Mouse (Mus musculus) CH12.LX (cell line): ENCODE measurements around the gene Sptbn4. TPM values are rescaled to one million over a fixed set of nuclear protein-coding genes. Genes with fewer than 3 reads are reported as not detected.

Experiments
- DNase-seq: peaks from one replicate; pipeline ENCODE4 v3.0.0-alpha.2; 2013; ENCODE audit errors: extremely low read depth
- H3K27ac ChIP-seq: 2 replicates; pipeline ENCODE4 v1.5.1; 2012; ENCODE audit warnings: low read depth, mild to moderate bottlenecking, control low read depth, moderate library complexity; ENCODE audit not compliant: insufficient read depth
- H3K27me3 ChIP-seq: replicated peaks from 2 replicates; pipeline ENCODE3; 2012; ENCODE audit warnings: inconsistent platforms
- H3K36me3 ChIP-seq, 2 experiments: replicated peaks in 1 of 2; 2 replicates each; pipeline versions ENCODE3 to v1.6.1; 2012; ENCODE audit warnings: inconsistent platforms in 1 of 2, low read length in 1 of 2, mild to moderate bottlenecking in 1 of 2, mixed read lengths in 1 of 2, moderate library complexity in 1 of 2; ENCODE audit not compliant: control insufficient read depth in 1 of 2, insufficient read depth in 1 of 2
- H3K4me1 ChIP-seq, 2 experiments: 2 replicates each; pipeline ENCODE4 v1.6.1; 2012; ENCODE audit warnings: inconsistent platforms in 1 of 2, moderate library complexity in 1 of 2; ENCODE audit not compliant: insufficient read depth in 2 of 2, control insufficient read depth in 1 of 2
- H3K4me2 ChIP-seq: 2 replicates; pipeline ENCODE4 v1.6.1; 2012; ENCODE audit warnings: low read depth, mild to moderate bottlenecking, control low read depth; ENCODE audit not compliant: poor library complexity, insufficient read depth, severe bottlenecking
- H3K4me3 ChIP-seq, 3 experiments: fragments of 150-350 bp in 1 of 3; sonication (generic) in 1 of 3; replicated peaks in 1 of 3; 2 replicates each; pipeline versions ENCODE3 to v1.5.1; 2011 to 2012; ENCODE audit warnings: low read depth in 2 of 3, low read length in 2 of 3, mild to moderate bottlenecking in 2 of 3, moderate library complexity in 2 of 3, control low read depth in 1 of 3, improper control_type of control experiment in 1 of 3, inconsistent platforms in 1 of 3, mixed read lengths in 1 of 3; ENCODE audit not compliant: poor library complexity in 1 of 3
- H3K79me2 ChIP-seq: replicated peaks from 2 replicates; pipeline ENCODE4 v1.6.1; 2012; ENCODE audit warnings: mild to moderate bottlenecking, moderate library complexity; ENCODE audit not compliant: control insufficient read depth, poor library complexity, insufficient read depth, severe bottlenecking; ENCODE audit errors: extremely low read depth
- H3K9ac ChIP-seq: 2 replicates; pipeline ENCODE4 v1.6.1; 2012; ENCODE audit warnings: low read depth, mild to moderate bottlenecking, control low read depth, moderate library complexity; ENCODE audit not compliant: insufficient read depth
- H3K9me3 ChIP-seq: replicated peaks from 2 replicates; pipeline ENCODE3; 2012; ENCODE audit warnings: low read length, inconsistent platforms, mixed read lengths
- BHLHE40 ChIP-seq: IDR thresholded peaks from 2 replicates; pipeline ENCODE4 v1.6.1; 2011; ENCODE audit warnings: mild to moderate bottlenecking, low read depth, low read length, improper control_type of control experiment
- CHD1 ChIP-seq: IDR thresholded peaks from 2 replicates; pipeline ENCODE4 v1.6.1; 2012; ENCODE audit warnings: low read depth, low read length, improper control_type of control experiment, inconsistent platforms
- CHD2 ChIP-seq: IDR thresholded peaks from 2 replicates; pipeline ENCODE4 v1.6.1; 2011; ENCODE audit warnings: low read length, improper control_type of control experiment
- CTCF ChIP-seq, 2 experiments: IDR thresholded peaks in 1 of 2; conservative IDR thresholded peaks in 1 of 2; 2 replicates each; pipeline ENCODE4 v1.5.1; 2011 to 2012; ENCODE audit warnings: low read depth in 2 of 2, low read length in 2 of 2, improper control_type of control experiment in 1 of 2, inconsistent platforms in 1 of 2, mild to moderate bottlenecking in 1 of 2, moderate library complexity in 1 of 2
- E2F4 ChIP-seq: IDR thresholded peaks from 2 replicates; pipeline ENCODE4 v1.6.1; 2011; ENCODE audit warnings: low read depth, low read length, improper control_type of control experiment; ENCODE audit not compliant: insufficient replicate concordance
- EP300 ChIP-seq: IDR thresholded peaks from 2 replicates; pipeline ENCODE4 v1.6.1; 2011; ENCODE audit warnings: low read length, improper control_type of control experiment
- ETS1 ChIP-seq: conservative IDR thresholded peaks from 2 replicates; pipeline ENCODE4 v1.6.1; 2012; ENCODE audit warnings: low read depth, mild to moderate bottlenecking, inconsistent platforms, low read length, improper control_type of control experiment, moderate library complexity
- GABPA ChIP-seq: IDR thresholded peaks from 2 replicates; pipeline ENCODE4 v1.6.1; 2012; ENCODE audit warnings: low read depth, low read length, improper control_type of control experiment, inconsistent platforms; ENCODE audit not compliant: insufficient replicate concordance
- HCFC1 ChIP-seq: IDR thresholded peaks from 2 replicates; pipeline ENCODE4 v1.6.1; 2012; ENCODE audit warnings: low read depth, mild to moderate bottlenecking, inconsistent platforms, low read length, improper control_type of control experiment
- JUND ChIP-seq: conservative IDR thresholded peaks from 2 replicates; pipeline ENCODE4 v1.6.1; 2011; ENCODE audit warnings: low read depth, low read length, improper control_type of control experiment
- MAX ChIP-seq: IDR thresholded peaks from 2 replicates; pipeline ENCODE4 v1.6.1; 2011; ENCODE audit warnings: low read length, improper control_type of control experiment
- MEF2A ChIP-seq: IDR thresholded peaks from 2 replicates; pipeline ENCODE4 v1.6.1; 2014; ENCODE audit warnings: low read depth, mild to moderate bottlenecking, inconsistent platforms, low read length, improper control_type of control experiment, borderline replicate concordance
- MYC ChIP-seq: IDR thresholded peaks from 2 replicates; pipeline ENCODE4 v1.6.1; 2011; ENCODE audit warnings: low read depth, mild to moderate bottlenecking, improper control_type of control experiment, low read length
- NELFE ChIP-seq: IDR thresholded peaks from 2 replicates; pipeline ENCODE4 v1.6.1; 2011; ENCODE audit warnings: low read depth, low read length, improper control_type of control experiment
- PAX5 ChIP-seq: IDR thresholded peaks from 2 replicates; pipeline ENCODE4 v1.6.1; 2012; ENCODE audit warnings: low read length, inconsistent platforms, mixed read lengths
- POLR2A ChIP-seq: IDR thresholded peaks from 2 replicates; pipeline ENCODE4 v1.6.1; 2011; ENCODE audit warnings: low read depth, mild to moderate bottlenecking, improper control_type of control experiment, low read length
- POLR2AphosphoS2 ChIP-seq: IDR thresholded peaks from 2 replicates; pipeline ENCODE4 v1.6.1; 2011; ENCODE audit warnings: low read depth, low read length, improper control_type of control experiment
- RCOR1 ChIP-seq: conservative IDR thresholded peaks from 2 replicates; pipeline ENCODE4 v1.6.1; 2012; ENCODE audit warnings: low read depth, mild to moderate bottlenecking, inconsistent platforms, low read length, improper control_type of control experiment
- SIN3A ChIP-seq: IDR thresholded peaks from 2 replicates; pipeline ENCODE4 v1.6.1; 2012; ENCODE audit warnings: low read length, improper control_type of control experiment, inconsistent platforms
- UBTF ChIP-seq: IDR thresholded peaks from 2 replicates; pipeline ENCODE4 v1.6.1; 2012; ENCODE audit warnings: low read depth, mild to moderate bottlenecking, inconsistent platforms, low read length, improper control_type of control experiment, moderate library complexity
- USF2 ChIP-seq: conservative IDR thresholded peaks from 2 replicates; pipeline ENCODE4 v1.6.1; 2011; ENCODE audit warnings: low read depth, low read length, improper control_type of control experiment
- ZMIZ1 ChIP-seq: IDR thresholded peaks from 2 replicates; pipeline ENCODE4 v1.6.1; 2012; ENCODE audit warnings: low read depth, mild to moderate bottlenecking, inconsistent platforms, low read length, improper control_type of control experiment
- ZNF384 ChIP-seq: IDR thresholded peaks from 2 replicates; pipeline ENCODE4 v1.6.1; 2012; ENCODE audit warnings: low read depth, low read length, improper control_type of control experiment, inconsistent platforms
- dilution Hi-C: fragments of 300-500 bp; cut with MboI; formaldehyde crosslinking; loops from 2 replicates; pipeline ENCODE4 v1.14.3; 2020; ENCODE audit warnings: low sequenced_read_pairs; ENCODE audit not compliant: extremely low pct_unique_long_range_greater_than_20kb, extremely low pct_ligation_motif_present
- in situ Hi-C: fragments of 300-500 bp; cut with MboI; formaldehyde crosslinking; loops from 3 replicates; pipeline ENCODE4 v1.14.3; 2019; ENCODE audit warnings: low sequenced_read_pairs, low pct_ligation_motif_present, low pct_unique_long_range_greater_than_20kb, mixed read lengths
- polyA plus RNA-seq: library from polyadenylated mRNA; unstranded; fragments of >175 nt; gene quantifications from 2 replicates; pipeline ENCODE4 v1.2.1, GENCODE M21; 2012; ENCODE audit warnings: low read depth; ENCODE audit not compliant: insufficient read length
- total RNA-seq, 2 experiments: library from RNA; depleted of rRNA; stranded (reverse); fragments of 300-350 nt in 1 of 2; fragments of >200 nt in 1 of 2; gene quantifications; 2 replicates each; pipeline ENCODE4 v1.2.3; 2012 to 2014

Sptbn4 gene
- total and polyA plus RNA-seq, 3 experiments, result 0.21 to 0.38 (median 0.24) TPM

- dilution Hi-C loops, result no loop called here
- no peak overlapping the region for H3K4me2 ChIP-seq
- no peak overlapping the region for H3K4me3 ChIP-seq
These were observed 121.8 kb downstream of the Sptbn4 start for GRCm38 (mm10) chr7:27325697-27326096.

GRCm38 (mm10) chr7:27324928-27325327 lies 122.6 kb downstream of the Sptbn4 start:
- Histone ChIP-seq H3K4me1 (peaks cover 4 to 10% of the 10 kb centered on the region in 2 experiments), H3K27ac (no peak overlapping the region), H3K36me3 (no peaks in the 10 kb centered on the region), H3K4me2 (no peak overlapping the region), H3K79me2 (no peaks in the 10 kb centered on the region), H3K9ac (no peak overlapping the region), H3K4me3 (no peak overlapping the region), H3K9me3 (no peaks in the 10 kb centered on the region), H3K27me3 (peaks cover 14% of the 10 kb centered on the region)
- dilution Hi-C loops (no loop called here), in situ Hi-C loops (no loop called here)
- DNase-seq, result no peak
- TF ChIP-seq JUND, result no peak
- no peak for TF ChIP-seq PAX5
- no peak for TF ChIP-seq HCFC1
- TF ChIP-seq CHD2, result no peak
- no peak for TF ChIP-seq UBTF
- no peak for TF ChIP-seq RCOR1
- TF ChIP-seq EP300, result no peak

More at GRCm38 (mm10) chr7:27325697-27326096, 121.8 kb downstream of the Sptbn4 start:
- DNase-seq, result no peak
- Histone ChIP-seq H3K9ac (no peak overlapping the region), H3K79me2 (no peaks in the 10 kb centered on the region), H3K36me3 (no peaks in the 10 kb centered on the region), H3K4me1 (peaks cover 4 to 17% of the 10 kb centered on the region in 2 experiments), H3K27me3 (peaks cover 14% of the 10 kb centered on the region), H3K27ac (no peak overlapping the region), H3K9me3 (no peaks in the 10 kb centered on the region)
- in situ Hi-C loops, result no loop called here
- TF ChIP-seq ETS1 (no peak), MAX (no peak), CHD1 (no peak), POLR2AphosphoS2 (no peak), BHLHE40 (no peak), EP300 (no peak), CTCF (conservative IDR thresholded peaks at IDR 0.05 in 1 of 2, IDR thresholded peaks at IDR 0.05 in 1 of 2; ENCODE audit: low read depth in 2 of 2, low read length in 2 of 2) (no peak), MYC (no peak), ZNF384 (no peak), NELFE (no peak), POLR2A (no peak), RCOR1 (no peak), UBTF (no peak), ZMIZ1 (no peak), SIN3A (no peak), MEF2A (no peak), USF2 (no peak), GABPA (no peak), E2F4 (no peak)
